Mouse (Mus musculus): ENCODE measurements around the gene Parn. TPM values are rescaled to one million over a fixed set of nuclear protein-coding genes. Genes with fewer than 3 reads are reported as not detected.

The Parn gene
- total and polyA plus RNA-seq, 2 experiments from 2014 or later, result 17.2 to 38.1 TPM

DNA sequence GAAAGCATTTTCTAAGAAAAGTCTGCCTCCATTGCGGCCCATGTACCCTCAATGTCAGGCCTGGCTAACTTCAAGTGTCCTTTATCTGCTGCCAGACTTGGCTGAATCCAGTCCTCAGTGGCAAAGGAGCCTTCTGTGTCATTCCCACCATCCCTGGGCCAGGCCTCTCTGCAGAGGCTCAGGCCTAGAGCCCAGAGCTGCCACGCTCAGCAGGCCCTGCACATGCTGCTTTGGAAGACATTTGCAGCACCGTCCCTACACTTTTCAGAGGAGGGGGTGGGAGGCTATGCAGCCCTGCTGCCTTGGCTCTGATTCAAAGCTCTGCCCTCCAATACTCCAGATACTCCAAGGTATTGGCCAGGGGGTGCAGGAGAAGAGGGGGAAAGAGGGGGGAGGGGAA, 176.2 kb downstream of the Parn start:
- DNase-seq, result no peak
- H3K9ac ChIP-seq, result no peak overlapping the region
- H3K9me3 ChIP-seq (ENCODE audit: low read length), result no peaks in the 10 kb centered on the region
- ATAC-seq, result 0 out of 2 replicates have a peak, but pooled peaks have one; percentile 34
- H3K36me3 ChIP-seq (ENCODE audit: insufficient read depth), result no peaks in the 10 kb centered on the region
- TF ChIP-seq CTCF (IDR thresholded peaks at IDR 0.05; ENCODE audit: low read depth), result no peak
- H3K27ac ChIP-seq (ENCODE audit: low read depth, low read length), result no peak overlapping the region
- H3K4me1 ChIP-seq (ENCODE audit: insufficient read depth), result no peaks in the 10 kb centered on the region
- H3K4me2 ChIP-seq (ENCODE audit: low read depth), result no peak overlapping the region
- 51% methylated on average over 3 of the region's 3 CpGs for WGBS
- H3K4me3 ChIP-seq (ENCODE audit: low read depth, low read length), result no peak overlapping the region
- H3K27me3 ChIP-seq (ENCODE audit: insufficient read depth, low read length), result no peaks in the 10 kb centered on the region

Other genes starting within 250 kb of the Parn start
- gene Bfar, start 3.7 kb upstream of the Parn start, total RNA-seq (2014; rRNA removed), result 39.8 and 41.2 TPM in 2 replicates
- 25.1 and 33.0 TPM in 2 replicates for gene Bfar, start 3.7 kb upstream of the Parn start, polyA plus RNA-seq (2015; fragmentation: Nextera tagmentation; extraction: Ambion mirVana)
- 5.6 and 7.7 TPM in 2 replicates for gene 3110001I22Rik, start 3.8 kb upstream of the Parn start, total RNA-seq (2014; rRNA removed)
- gene 3110001I22Rik, start 3.8 kb upstream of the Parn start, polyA plus RNA-seq (2015; fragmentation: Nextera tagmentation; extraction: Ambion mirVana), result 3.5 and 3.6 TPM in 2 replicates
- not detected in 2 replicates for gene Pla2g10, start 62.8 kb upstream of the Parn start, total RNA-seq (2014; rRNA removed)
- 0.15 and 0.16 TPM in 2 replicates for gene Pla2g10, start 62.8 kb upstream of the Parn start, polyA plus RNA-seq (2015; fragmentation: Nextera tagmentation; extraction: Ambion mirVana)
- gene Rrn3, start 112.5 kb upstream of the Parn start, total RNA-seq (2014; rRNA removed), result 89.7 and 104 TPM in 2 replicates
- gene Rrn3, start 112.5 kb upstream of the Parn start, polyA plus RNA-seq (2015; fragmentation: Nextera tagmentation; extraction: Ambion mirVana), result 70.0 and 80.7 TPM in 2 replicates
- 163 and 181 TPM in 2 replicates for gene Ntan1, start 150.7 kb upstream of the Parn start, total RNA-seq (2014; rRNA removed)
- 231 and 254 TPM in 2 replicates for gene Ntan1, start 150.7 kb upstream of the Parn start, polyA plus RNA-seq (2015; fragmentation: Nextera tagmentation; extraction: Ambion mirVana)
- gene Pdxdc1, start 235.0 kb upstream of the Parn start, total RNA-seq (2014; rRNA removed), result 67.4 and 70.8 TPM in 2 replicates
- gene Pdxdc1, start 235.0 kb upstream of the Parn start, polyA plus RNA-seq (2015; fragmentation: Nextera tagmentation; extraction: Ambion mirVana), result 54.4 and 60.2 TPM in 2 replicates
- 43.7 and 44.3 TPM in 2 replicates for gene Mpv17l, start 235.0 kb upstream of the Parn start, total RNA-seq (2014; rRNA removed)
- 34.6 and 46.1 TPM in 2 replicates for gene Mpv17l, start 235.0 kb upstream of the Parn start, polyA plus RNA-seq (2015; fragmentation: Nextera tagmentation; extraction: Ambion mirVana)